Mouse (Mus musculus) heart, postnatal 0 days (tissue): Measurements from ENCODE around the gene Erg28.

ENCODE experiments used
- CTCF ChIP-seq: IDR thresholded peaks from 2 replicates; pipeline ENCODE4 v1.5.1; 2016; ENCODE audit warnings: antibody characterized with exemption, control low read depth, low read depth
- EP300 ChIP-seq: IDR thresholded peaks from 2 replicates; pipeline ENCODE4 v1.6.1; 2016; ENCODE audit warnings: antibody characterized with exemption, low read depth

GRCm38 (mm10) chr12:85794094-85794493, 30.3 kb downstream of the Erg28 start:
- TF ChIP-seq CTCF (no peak), EP300 (no peak)
